Mouse (Mus musculus) kidney, postnatal 36 days (tissue): ENCODE results near the gene Atf4.
A peak's percentile ranks its signal among the peaks of the same experiment; 100 is the strongest.

Source experiments
- DNase-seq, 2 experiments: peaks; one replicate each; pipeline ENCODE4 v3.0.0; 2021 to 2022; ENCODE audit warnings: mixed read lengths in 2 of 2

Gene Atf4

GRCm38 (mm10) chr15:80250586-80250985 is 4.4 kb upstream of the Atf4 start:
- DNase-seq = no peak

GRCm38 (mm10) chr15:80253530-80253929 is 1.5 kb upstream of the Atf4 start:
- DNase-seq = no peak

- DNase-seq = peak in 1 of 2 experiments; percentile 38
Observed at GRCm38 (mm10) chr15:80254207-80254606, 777 bp upstream of the Atf4 start.

- peak; percentile 84 to 91 for DNase-seq
Observed at GRCm38 (mm10) chr15:80255646-80256121, 700 bp downstream of the Atf4 start.

GRCm38 (mm10) chr15:80256242-80256641 is 1.3 kb downstream of the Atf4 start:
- peak in 1 of 2 experiments; percentile 27 for DNase-seq

GRCm38 (mm10) chr15:80256656-80257601 is 1.9 kb downstream of the Atf4 start:
- no peak for DNase-seq

- peak in 1 of 2 experiments; percentile 26 for DNase-seq
Observed at GRCm38 (mm10) chr15:80257602-80258239, 2.7 kb downstream of the Atf4 start.

- DNase-seq = no peak
Observed at GRCm38 (mm10) chr15:80258240-80259170, 3.5 kb downstream of the Atf4 start.

GRCm38 (mm10) chr15:80259406-80260045 is 4.5 kb downstream of the Atf4 start:
- DNase-seq = no peak

- DNase-seq = peak; percentile 80 to 93
Observed at GRCm38 (mm10) chr15:80260677-80261076, 5.7 kb downstream of the Atf4 start.

GRCm38 (mm10) chr15:80261100-80261499 is 6.1 kb downstream of the Atf4 start:
- DNase-seq = no peak

- DNase-seq = peak; percentile 88 to 93
Observed at GRCm38 (mm10) chr15:80263610-80264575, 8.9 kb downstream of the Atf4 start, which contains the start of gene Rps19bp1. Gene Rps19bp1 (minus strand): TSS chr15:80264315.

- peak; percentile 89 to 91 for DNase-seq
Observed at GRCm38 (mm10) chr15:80266281-80266680, 11.3 kb downstream of the Atf4 start.

- no peak for DNase-seq
Observed at GRCm38 (mm10) chr15:80271858-80272396, 16.9 kb downstream of the Atf4 start.

- no peak for DNase-seq
Observed at GRCm38 (mm10) chr15:80277107-80277506, 22.1 kb downstream of the Atf4 start.

GRCm38 (mm10) chr15:80277625-80278024 is 22.6 kb downstream of the Atf4 start:
- DNase-seq = peak; percentile 42 to 87

GRCm38 (mm10) chr15:80278121-80278759 is 23.3 kb downstream of the Atf4 start:
- no peak for DNase-seq

- DNase-seq = no peak
Observed at GRCm38 (mm10) chr15:80279053-80279452, 24.1 kb downstream of the Atf4 start.

- peak in 1 of 2 experiments; percentile 66 for DNase-seq
Observed at GRCm38 (mm10) chr15:80280646-80281045, 25.7 kb downstream of the Atf4 start.
